Mouse (Mus musculus) liver, embryonic 13.5 days (tissue): Measurements from ENCODE around the gene 2310022A10Rik. TPM values are rescaled to one million over a fixed set of nuclear protein-coding genes. Genes with fewer than 3 reads are reported as not detected.

Experiments
- ATAC-seq: fragments of 200-750 bp; cut with Nextera tagmentation; 2 replicates; pipeline ENCODE4 v1.8.0; 2017; ENCODE audit warnings: low read depth, mild to moderate bottlenecking, moderate number of reproducible peaks, moderate library complexity
- DNase-seq: peaks from one replicate; pipeline ENCODE4 v3.0.0; 2022
- H3K27ac ChIP-seq: fragments of 300-500 bp; sonication (generic); 2 replicates; pipeline ENCODE4 v1.5.1; 2015; ENCODE audit warnings: moderate library complexity, mild to moderate bottlenecking, inconsistent platforms
- H3K27me3 ChIP-seq: fragments of 300-500 bp; sonication (generic); 2 replicates; pipeline ENCODE4 v1.6.1; 2015; ENCODE audit warnings: mild to moderate bottlenecking, inconsistent platforms
- H3K36me3 ChIP-seq: fragments of 300-500 bp; sonication (generic); 2 replicates; pipeline ENCODE4 v1.6.1; 2015; ENCODE audit warnings: mild to moderate bottlenecking, inconsistent platforms
- H3K4me1 ChIP-seq: fragments of 300-500 bp; sonication (generic); replicated peaks from 2 replicates; pipeline ENCODE4 v1.6.1; 2015; ENCODE audit warnings: inconsistent platforms
- H3K4me2 ChIP-seq: fragments of 300-500 bp; sonication (generic); 2 replicates; pipeline ENCODE4 v1.6.1; 2015; ENCODE audit warnings: inconsistent platforms, mild to moderate bottlenecking, moderate library complexity
- H3K4me3 ChIP-seq: fragments of 300-500 bp; sonication (generic); replicated peaks from 2 replicates; pipeline ENCODE4 v1.5.1; 2015; ENCODE audit warnings: mild to moderate bottlenecking, inconsistent platforms
- H3K9ac ChIP-seq: fragments of 300-500 bp; sonication (generic); 2 replicates; pipeline ENCODE4 v1.6.1; 2015; ENCODE audit warnings: mild to moderate bottlenecking, inconsistent platforms
- H3K9me3 ChIP-seq: fragments of 300-500 bp; sonication (generic); replicated peaks from 2 replicates; pipeline ENCODE4 v1.6.1; 2016; ENCODE audit warnings: inconsistent platforms
- WGBS: fragments of 180-500 bp; shearing (Covaris S2); methylation state at CpG from one replicate; pipeline ENCODE4 v1.1.7; 2015; ENCODE audit not compliant: insufficient replicate concordance; 5-methylcytosine and 5-hydroxymethylcytosine counted together
- polyA plus RNA-seq: library from polyadenylated mRNA; unstranded; fragments of >200 nt; fragmentation: Nextera tagmentation; extraction: Ambion mirVana; gene quantifications from 2 replicates; pipeline ENCODE4 v1.2.1, GENCODE M21; 2015

Gene 2310022A10Rik
- polyA plus RNA-seq, 1 experiment from 2014 or later, result 19.7 TPM

GRCm38 (mm10) chr7:27541431-27541830, 11.6 kb upstream of the 2310022A10Rik start:
- peak overlapping the region; percentile 96 for H3K27ac ChIP-seq
- 73% methylated on average over 16 of the region's 16 CpGs for WGBS
- DNase-seq (no peak), ATAC-seq (no peak)
- H3K9me3 ChIP-seq, result no peaks in the 10 kb centered on the region
- H3K4me1 ChIP-seq, result peaks cover 83% of the 10 kb centered on the region
- peak overlapping the region; percentile 86 for H3K4me2 ChIP-seq
- no peaks in the 10 kb centered on the region for H3K27me3 ChIP-seq
- H3K36me3 ChIP-seq, result peaks cover 32% of the 10 kb centered on the region
- peak overlapping the region; percentile 84 for H3K9ac ChIP-seq
- H3K4me3 ChIP-seq, result peak overlapping the region; percentile 69

- Histone ChIP-seq H3K27me3 (no peaks in the 10 kb centered on the region), H3K36me3 (peaks cover 27% of the 10 kb centered on the region), H3K9ac (peak overlapping the region; percentile 84), H3K9me3 (no peaks in the 10 kb centered on the region), H3K27ac (peak overlapping the region; percentile 96), H3K4me3 (peak overlapping the region; percentile 69), H3K4me2 (peak overlapping the region; percentile 86), H3K4me1 (peaks cover 78% of the 10 kb centered on the region)
- 56% methylated on average over 5 of the region's 5 CpGs for WGBS
- ATAC-seq, result no peak
- no peak for DNase-seq
Observed at GRCm38 (mm10) chr7:27541922-27542321, 11.1 kb upstream of the 2310022A10Rik start.

GRCm38 (mm10) chr7:27542392-27543033, 10.5 kb upstream of the 2310022A10Rik start:
- Histone ChIP-seq H3K27me3 (no peaks in the 10 kb centered on the region), H3K4me3 (peak overlapping the region; percentile 69), H3K9ac (peak overlapping the region; percentile 84), H3K4me2 (peak overlapping the region; percentile 86), H3K36me3 (peaks cover 21% of the 10 kb centered on the region), H3K27ac (peak overlapping the region; percentile 96), H3K9me3 (no peaks in the 10 kb centered on the region), H3K4me1 (peaks cover 72% of the 10 kb centered on the region)
- ATAC-seq, result peak; percentile 72
- peak; percentile 81 for DNase-seq
- 3% methylated on average over 30 of the region's 30 CpGs for WGBS

GRCm38 (mm10) chr7:27543065-27543464, 10.0 kb upstream of the 2310022A10Rik start:
- Histone ChIP-seq H3K4me3 (peak overlapping the region; percentile 69), H3K27me3 (no peaks in the 10 kb centered on the region), H3K9ac (peak overlapping the region; percentile 84), H3K27ac (no peak overlapping the region), H3K36me3 (peaks cover 15% of the 10 kb centered on the region), H3K4me2 (peak overlapping the region; percentile 86), H3K4me1 (peaks cover 67% of the 10 kb centered on the region), H3K9me3 (no peaks in the 10 kb centered on the region)
- no peak for DNase-seq
- WGBS, result 41% methylated on average over 6 of the region's 6 CpGs
- ATAC-seq, result no peak

GRCm38 (mm10) chr7:27543851-27544250, 9.2 kb upstream of the 2310022A10Rik start:
- Histone ChIP-seq H3K4me3 (no peak overlapping the region), H3K36me3 (peaks cover 12% of the 10 kb centered on the region), H3K27ac (peak overlapping the region; percentile 4; the same call in 1 of the 2 replicates), H3K4me1 (peaks cover 59% of the 10 kb centered on the region), H3K9ac (no peak overlapping the region), H3K27me3 (no peaks in the 10 kb centered on the region), H3K4me2 (no peak overlapping the region), H3K9me3 (no peaks in the 10 kb centered on the region)
- DNase-seq (no peak), ATAC-seq (no peak)
- 80% methylated on average over 4 of the region's 4 CpGs for WGBS

- DNase-seq, result no peak
- H3K4me2 ChIP-seq, result no peak overlapping the region
- no peak overlapping the region for H3K4me3 ChIP-seq
- WGBS, result 53% methylated on average over 12 of the region's 12 CpGs
- no peak overlapping the region for H3K27ac ChIP-seq
- ATAC-seq, result no peak
- no peaks in the 10 kb centered on the region for H3K9me3 ChIP-seq
- H3K4me1 ChIP-seq, result peaks cover 52% of the 10 kb centered on the region
- no peak overlapping the region for H3K9ac ChIP-seq
- no peaks in the 10 kb centered on the region for H3K27me3 ChIP-seq
- peaks cover 4% of the 10 kb centered on the region; the same call in 1 of the 2 replicates for H3K36me3 ChIP-seq
Observed at GRCm38 (mm10) chr7:27544675-27545370, 8.2 kb upstream of the 2310022A10Rik start.

- Histone ChIP-seq H3K4me3 (no peak overlapping the region), H3K9me3 (no peaks in the 10 kb centered on the region), H3K9ac (no peak overlapping the region), H3K4me1 (peaks cover 36% of the 10 kb centered on the region), H3K4me2 (no peak overlapping the region), H3K36me3 (no peaks in the 10 kb centered on the region), H3K27ac (no peak overlapping the region), H3K27me3 (no peaks in the 10 kb centered on the region)
- WGBS, result 56% methylated on average over 6 of the region's 6 CpGs
- DNase-seq (no peak), ATAC-seq (no peak)
Observed at GRCm38 (mm10) chr7:27549597-27549996, 3.4 kb upstream of the 2310022A10Rik start.

- Histone ChIP-seq H3K27ac (peak overlapping the region; percentile 82), H3K36me3 (peaks cover 12% of the 10 kb centered on the region), H3K27me3 (no peaks in the 10 kb centered on the region), H3K4me2 (peak overlapping the region; percentile 81), H3K4me3 (peak overlapping the region; percentile 84), H3K9me3 (no peaks in the 10 kb centered on the region), H3K4me1 (peaks cover 31% of the 10 kb centered on the region), H3K9ac (peak overlapping the region; percentile 87)
- WGBS, result 47% methylated on average over 5 of the region's 5 CpGs
- DNase-seq (no peak), ATAC-seq (no peak)
Observed at GRCm38 (mm10) chr7:27552070-27552469, 963 bp upstream of the 2310022A10Rik start.

- no peaks in the 10 kb centered on the region for H3K9me3 ChIP-seq
- 46% methylated on average over 8 of the region's 8 CpGs for WGBS
- no peak overlapping the region for H3K4me3 ChIP-seq
- ATAC-seq (0 out of 2 replicates have a peak, but pooled peaks have one; percentile 34), DNase-seq (no peak)
- H3K4me1 ChIP-seq, result peaks cover 12% of the 10 kb centered on the region
- H3K36me3 ChIP-seq, result peaks cover 78% of the 10 kb centered on the region
- H3K27ac ChIP-seq, result peak overlapping the region; percentile 2; the same call in 1 of the 2 replicates
- peak overlapping the region; percentile 23; the same call in 1 of the 2 replicates for H3K4me2 ChIP-seq
- no peaks in the 10 kb centered on the region for H3K27me3 ChIP-seq
- 0 out of 2 replicates have a peak overlapping the region, but pooled peaks have one; percentile 9 for H3K9ac ChIP-seq
Observed at GRCm38 (mm10) chr7:27560291-27560887, 7.4 kb downstream of the 2310022A10Rik start.

GRCm38 (mm10) chr7:27560978-27561377, 7.9 kb downstream of the 2310022A10Rik start:
- 67% methylated on average over 1 of the region's 1 CpGs for WGBS
- H3K27me3 ChIP-seq, result no peaks in the 10 kb centered on the region
- H3K4me1 ChIP-seq, result peaks cover 12% of the 10 kb centered on the region
- H3K4me2 ChIP-seq, result no peak overlapping the region
- no peak overlapping the region for H3K27ac ChIP-seq
- ATAC-seq, result no peak
- no peak for DNase-seq
- H3K4me3 ChIP-seq, result no peak overlapping the region
- no peaks in the 10 kb centered on the region for H3K9me3 ChIP-seq
- peaks cover 78% of the 10 kb centered on the region for H3K36me3 ChIP-seq
- H3K9ac ChIP-seq, result no peak overlapping the region

- Histone ChIP-seq H3K4me2 (no peak overlapping the region), H3K36me3 (peaks cover 80% of the 10 kb centered on the region), H3K4me1 (no peaks in the 10 kb centered on the region), H3K27me3 (no peaks in the 10 kb centered on the region), H3K4me3 (no peak overlapping the region), H3K9me3 (no peaks in the 10 kb centered on the region), H3K27ac (no peak overlapping the region), H3K9ac (no peak overlapping the region)
- WGBS, result 81% methylated on average over 5 of the region's 5 CpGs
- no peak for ATAC-seq
- no peak for DNase-seq
Observed at GRCm38 (mm10) chr7:27569580-27570224, 16.7 kb downstream of the 2310022A10Rik start.
